Mouse (Mus musculus) lung, postnatal 0 days (tissue): ENCODE measurements around the gene Gpr4. TPM values are rescaled to one million over a fixed set of nuclear protein-coding genes. Genes with fewer than 3 reads are reported as not detected.
A peak's percentile ranks its signal among the peaks of the same experiment; 100 is the strongest.

Experiments used
- ATAC-seq: fragments of 200-750 bp; cut with Nextera tagmentation; 2 replicates; pipeline ENCODE4 v1.8.0; 2017; ENCODE audit warnings: moderate library complexity
- DNase-seq: peaks from one replicate; pipeline ENCODE4 v3.0.0-alpha.2; 2016; ENCODE audit warnings: low spot score
- H3K27ac ChIP-seq: fragments of 300-500 bp; sonication (generic); 2 replicates; pipeline ENCODE4 v1.5.1; 2014; ENCODE audit warnings: antibody characterized with exemption, mild to moderate bottlenecking, low read length, mixed read lengths
- H3K27me3 ChIP-seq: fragments of 300-500 bp; sonication (generic); replicated peaks from 2 replicates; pipeline ENCODE4 v1.6.1; 2014; ENCODE audit warnings: low read length, mixed read lengths; ENCODE audit not compliant: insufficient read depth
- H3K36me3 ChIP-seq: fragments of 300-500 bp; sonication (generic); 2 replicates; pipeline ENCODE4 v1.6.1; 2014; ENCODE audit warnings: low read length, mixed read lengths; ENCODE audit not compliant: insufficient read depth
- H3K4me1 ChIP-seq: fragments of 300-500 bp; sonication (generic); 2 replicates; pipeline ENCODE4 v1.6.1; 2014; ENCODE audit warnings: antibody characterized with exemption, low read depth, low read length, mixed read lengths; ENCODE audit not compliant: insufficient read depth
- H3K4me2 ChIP-seq: fragments of 300-500 bp; sonication (generic); replicated peaks from 2 replicates; pipeline ENCODE4 v1.6.1; 2014; ENCODE audit warnings: low read depth, mild to moderate bottlenecking, low read length, moderate library complexity, mixed read lengths
- H3K4me3 ChIP-seq: fragments of 300-500 bp; sonication (generic); 2 replicates; pipeline ENCODE4 v1.5.1; 2014; ENCODE audit warnings: low read depth, low read length
- H3K9ac ChIP-seq: fragments of 300-500 bp; sonication (generic); replicated peaks from 2 replicates; pipeline ENCODE4 v1.6.1; 2014; ENCODE audit warnings: low read depth, mild to moderate bottlenecking
- H3K9me3 ChIP-seq: fragments of 300-500 bp; sonication (generic); 2 replicates; pipeline ENCODE4 v1.6.1; 2016; ENCODE audit warnings: low read length, mixed read lengths
- CTCF ChIP-seq: IDR thresholded peaks from 2 replicates; pipeline ENCODE4 v1.5.1; 2016; ENCODE audit warnings: antibody characterized with exemption, mild to moderate bottlenecking
- EP300 ChIP-seq: IDR thresholded peaks from 2 replicates; pipeline ENCODE4 v1.6.1; 2016; ENCODE audit warnings: antibody characterized with exemption, mild to moderate bottlenecking, control low read depth
- WGBS: fragments of 180-500 bp; shearing (Covaris S2); extraction: QIAGEN DNeasy Blood & Tissue Kit; methylation state at CpG from one replicate; pipeline ENCODE4 v1.1.7; 2014; 5-methylcytosine and 5-hydroxymethylcytosine counted together
- polyA plus RNA-seq: library from polyadenylated mRNA; unstranded; fragments of >200 nt; fragmentation: Nextera tagmentation; extraction: Ambion mirVana; gene quantifications from 2 replicates; pipeline ENCODE4 v1.2.1, GENCODE M21; 2015

Gene Gpr4
- 2.7 and 3.1 TPM in 2 replicates for polyA plus RNA-seq

- peak; percentile 81 for ATAC-seq
- DNase-seq, result peak; percentile 37
- no peak within 1 kb of the TSS for H3K27ac ChIP-seq
Observed at GRCm38 (mm10) chr7:19211996-19212755, at the start of gene Gpr4. TSS of gene Gpr4 (plus strand) at chr7:19212538.

GRCm38 (mm10) chr7:19162928-19163327, 49.4 kb upstream of the Gpr4 start:
- WGBS, result 63% methylated on average over 7 of the region's 7 CpGs

More at GRCm38 (mm10) chr7:19211996-19212755, at the start of gene Gpr4:
- Histone ChIP-seq H3K9ac (peak within 1 kb of the TSS; percentile 2; the same call in 1 of the 2 replicates), H3K4me3 (peak within 1 kb of the TSS; percentile 44), H3K27me3 (no peaks in the 10 kb centered on the region), H3K4me1 (no peaks in the 10 kb centered on the region), H3K9me3 (no peaks in the 10 kb centered on the region), H3K4me2 (peak within 1 kb of the TSS; percentile 78), H3K36me3 (no peaks in the 10 kb centered on the region)
- TF ChIP-seq CTCF (peak; percentile 47), EP300 (no peak)
- 3% methylated on average over 28 of the region's 30 CpGs for WGBS

GRCm38 (mm10) chr7:19163752-19164151, 48.6 kb upstream of the Gpr4 start:
- H3K9ac ChIP-seq, result no peak overlapping the region
- ATAC-seq (no peak), DNase-seq (no peak)
- H3K4me3 ChIP-seq, result no peak overlapping the region
- H3K27me3 ChIP-seq, result peaks cover 7% of the 10 kb centered on the region; the same call in 1 of the 2 replicates
- TF ChIP-seq CTCF (no peak), EP300 (no peak)
- H3K36me3 ChIP-seq, result no peaks in the 10 kb centered on the region
- WGBS, result 19% methylated on average over 12 of the region's 12 CpGs
- H3K4me2 ChIP-seq, result peak overlapping the region; percentile 33; the same call in 1 of the 2 replicates
- no peak overlapping the region; the same call in 1 of the 2 replicates for H3K27ac ChIP-seq
- no peaks in the 10 kb centered on the region for H3K9me3 ChIP-seq
- peaks cover 14% of the 10 kb centered on the region; the same call in 1 of the 2 replicates for H3K4me1 ChIP-seq

More at GRCm38 (mm10) chr7:19162928-19163327, 49.4 kb upstream of the Gpr4 start:
- TF ChIP-seq EP300, result peak; percentile 57; the same call in 1 of the 2 replicates
- TF ChIP-seq CTCF, result no peak
- Histone ChIP-seq H3K9ac (no peak overlapping the region), H3K9me3 (no peaks in the 10 kb centered on the region), H3K27ac (no peak overlapping the region), H3K27me3 (peaks cover 7% of the 10 kb centered on the region; the same call in 1 of the 2 replicates), H3K4me1 (peaks cover 14% of the 10 kb centered on the region; the same call in 1 of the 2 replicates), H3K4me2 (no peak overlapping the region), H3K36me3 (no peaks in the 10 kb centered on the region), H3K4me3 (no peak overlapping the region)
- ATAC-seq, result peak; percentile 45
- DNase-seq, result peak; percentile 71

GRCm38 (mm10) chr7:19164189-19164588, 48.1 kb upstream of the Gpr4 start:
- peak overlapping the region; percentile 33 for H3K4me2 ChIP-seq
- ATAC-seq (peak; percentile 46), DNase-seq (peak; percentile 54)
- no peaks in the 10 kb centered on the region for H3K9me3 ChIP-seq
- no peak overlapping the region; the same call in 1 of the 2 replicates for H3K4me3 ChIP-seq
- H3K4me1 ChIP-seq, result peaks cover 14% of the 10 kb centered on the region; the same call in 1 of the 2 replicates
- H3K36me3 ChIP-seq, result no peaks in the 10 kb centered on the region
- no peak overlapping the region for H3K27ac ChIP-seq
- WGBS, result 1% methylated on average over 6 of the region's 6 CpGs
- TF ChIP-seq EP300, result no peak
- no peak for TF ChIP-seq CTCF
- H3K9ac ChIP-seq, result no peak overlapping the region
- H3K27me3 ChIP-seq, result peaks cover 7% of the 10 kb centered on the region; the same call in 1 of the 2 replicates

- no peak overlapping the region for H3K4me3 ChIP-seq
- H3K9ac ChIP-seq, result no peak overlapping the region
- TF ChIP-seq EP300, result no peak
- TF ChIP-seq CTCF, result no peak
- 2% methylated on average over 13 of the region's 13 CpGs for WGBS
- H3K9me3 ChIP-seq, result no peaks in the 10 kb centered on the region
- H3K4me1 ChIP-seq, result peaks cover 10% of the 10 kb centered on the region; the same call in 1 of the 2 replicates
- no peak overlapping the region for H3K27ac ChIP-seq
- peak overlapping the region; percentile 33 for H3K4me2 ChIP-seq
- H3K27me3 ChIP-seq, result no peaks in the 10 kb centered on the region; the same call in none of the 2 replicates
- H3K36me3 ChIP-seq, result no peaks in the 10 kb centered on the region
- peak; percentile 65 for DNase-seq
- peak; percentile 35 for ATAC-seq
Observed at GRCm38 (mm10) chr7:19164978-19165377, 47.4 kb upstream of the Gpr4 start.
